Comparison of ENCODE assay signal across 12 mouse cellular contexts in the genomic region with DNA sequence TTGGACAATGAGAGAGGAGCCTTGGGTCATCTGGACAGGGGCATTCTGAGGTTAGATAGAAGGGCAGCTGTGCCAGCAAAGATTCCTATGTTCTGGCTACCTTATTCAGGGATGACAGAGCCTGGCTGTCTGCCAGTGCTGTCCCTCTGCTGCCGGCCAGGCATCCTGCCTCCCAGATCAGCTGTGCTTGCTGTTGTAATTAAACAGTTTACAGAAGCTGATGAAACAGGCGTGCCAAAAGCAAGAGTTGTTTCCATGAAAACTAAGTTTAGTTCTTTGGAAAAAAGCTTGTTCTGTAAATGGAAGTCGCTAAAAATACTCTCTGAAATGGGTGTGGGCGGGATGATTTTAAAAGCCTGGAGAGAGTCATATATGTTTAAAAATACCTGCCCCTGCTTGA. TPM values are rescaled to one million over a fixed set of nuclear protein-coding genes. Genes with fewer than 3 reads are reported as not detected.
DNase-seq lines count a peak whose midpoint lies in the region; ATAC-seq and TF ChIP-seq lines count a peak whose summit lies in the region.
"Had no signal": no experiment of that assay in that cellular context is flagged by ENCODE, and none has a peak within 500 bp of the region (broad histone marks: within the 10 kb centered on the region; RNA-seq: fewer than 3 reads in every experiment).

No protein-coding gene starts in this region.

- H3K27me3 ChIP-seq in forebrain, postnatal 0 days (ENCODE audit: insufficient read depth, low read length): no peaks in the 10 kb centered on the region
- no peaks in the 10 kb centered on the region for H3K27me3 ChIP-seq in forebrain, embryonic 10.5 days (ENCODE audit: poor library complexity, severe bottlenecking)
- H3K27me3 ChIP-seq: hindbrain, embryonic 12.5 days had no signal

- no peak for TF ChIP-seq POLR2A in lung, adult 2 months (IDR thresholded peaks at IDR 0.05; ENCODE audit: borderline replicate concordance, extremely low read depth, low read depth, low read length)

- TF ChIP-seq CTCF in forebrain, postnatal 0 days (IDR thresholded peaks at IDR 0.05; ENCODE audit: low read depth): no peak
- TF ChIP-seq CTCF in lung, adult 2 months (IDR thresholded peaks at IDR 0.05; ENCODE audit: insufficient read depth, low read length): no peak

- no peak overlapping the region for H3K9ac ChIP-seq in forebrain, postnatal 0 days
- H3K9ac ChIP-seq: hindbrain, embryonic 12.5 days had no signal

- no peaks in the 10 kb centered on the region for H3K9me3 ChIP-seq in forebrain, postnatal 0 days (ENCODE audit: low read length)
- no peaks in the 10 kb centered on the region for H3K9me3 ChIP-seq in forebrain, embryonic 10.5 days
- H3K9me3 ChIP-seq: hindbrain, embryonic 12.5 days had no signal

- no peaks in the 10 kb centered on the region for H3K4me1 ChIP-seq in forebrain, postnatal 0 days (ENCODE audit: insufficient read depth)
- peaks cover 4% of the 10 kb centered on the region; the same call in 1 of the 2 replicates for H3K4me1 ChIP-seq in forebrain, embryonic 10.5 days
- H3K4me1 ChIP-seq in lung, adult 2 months (ENCODE audit: control insufficient read depth, insufficient read depth, low read length): no peaks in the 10 kb centered on the region
- H3K4me1 ChIP-seq: hindbrain, embryonic 12.5 days had no signal

- no peak for ATAC-seq in forebrain, postnatal 0 days

- no peak overlapping the region for H3K4me3 ChIP-seq in forebrain, postnatal 0 days (ENCODE audit: low read depth, low read length)
- no peak overlapping the region for H3K4me3 ChIP-seq in forebrain, embryonic 10.5 days
- no peak overlapping the region for H3K4me3 ChIP-seq in lung, adult 2 months (replicated peaks; ENCODE audit: extremely low read depth, low read depth, low read length)
- H3K4me3 ChIP-seq: hindbrain, embryonic 12.5 days had no signal

- H3K27ac ChIP-seq in forebrain, postnatal 0 days (ENCODE audit: low read depth, low read length): no peak overlapping the region
- H3K27ac ChIP-seq in forebrain, embryonic 10.5 days: no peak overlapping the region
- H3K27ac ChIP-seq: hindbrain, embryonic 12.5 days had no signal

- DNase-seq in forebrain, postnatal 0 days: peak; percentile 70
- no peak for DNase-seq in forebrain, embryonic 10.5 days (ENCODE audit: extremely low spot score, low spot score)
- DNase-seq in lung, postnatal 14 days: peak; percentile 34
- DNase-seq in lung, adult 2 months: no peak
- peak; percentile 32 to 45 for DNase-seq in layer of hippocampus, postnatal 10 days (ENCODE audit: low spot score in 2 of 2)
- peak; percentile 67 for DNase-seq in right cerebral cortex, postnatal 14 days
- no peak for DNase-seq in urinary bladder, postnatal 14 days (ENCODE audit: low spot score)
- DNase-seq in yolk sac, embryonic 10.5 days (ENCODE audit: low spot score): no peak

- 14% methylated on average over 4 of the region's 4 CpGs for WGBS in forebrain, postnatal 0 days
- 79% methylated on average over 4 of the region's 4 CpGs for WGBS in forebrain, embryonic 10.5 days
- WGBS in lung, adult 2 months: 34% methylated on average over 4 of the region's 4 CpGs

- H3K4me2 ChIP-seq in forebrain, postnatal 0 days (ENCODE audit: low read depth): no peak overlapping the region
- H3K4me2 ChIP-seq: hindbrain, embryonic 12.5 days had no signal

- H3K36me3 ChIP-seq in forebrain, postnatal 0 days (ENCODE audit: insufficient read depth): no peaks in the 10 kb centered on the region
- H3K36me3 ChIP-seq in forebrain, embryonic 10.5 days (replicated peaks): no peaks in the 10 kb centered on the region
- H3K36me3 ChIP-seq: hindbrain, embryonic 12.5 days had no signal

RNA-seq across cellular contexts. Expression of a gene that starts 56.6 kb away (rescaled TPM):
- total RNA-seq in forebrain, postnatal 0 days (2014; rRNA removed): 23.4 and 27.1 TPM in 2 replicates
- 2.1 and 3.2 TPM in 2 replicates for polyA plus RNA-seq in forebrain, postnatal 0 days (2015; fragmentation: Nextera tagmentation; extraction: Ambion mirVana)
- polyA plus RNA-seq in forebrain, embryonic 10.5 days (2016; fragmentation: Nextera tagmentation; extraction: Ambion mirVana): 0.02 TPM in 1 of 2 replicates, not detected in the other
- not detected in 2 replicates for polyA plus RNA-seq in lung, adult 2 months (2012; rRNA removed)
- total RNA-seq in layer of hippocampus, postnatal 10 days (2021): 10 to 100 TPM; 65.6 to 67.1 TPM
- total RNA-seq: granulocyte monocyte progenitor cell, adult 5-6 weeks; monocyte, adult 5-6 weeks had no signal
- polyA plus RNA-seq: liver, embryonic 16.5 days had no signal

Comparison
In these comparisons a context has a peak if more than half of its experiments do, and no peak if none do; other contexts are left out.
1. DNase-seq: peak in forebrain, postnatal 0 days (single experiment), lung, postnatal 14 days (single experiment), layer of hippocampus, postnatal 10 days (2 of 2) and right cerebral cortex, postnatal 14 days (single experiment); none in forebrain, embryonic 10.5 days (single experiment), lung, adult 2 months (single experiment), urinary bladder, postnatal 14 days (single experiment) and yolk sac, embryonic 10.5 days (single experiment).